Mouse (Mus musculus) C2C12 (cell line): ENCODE measurements around the gene Ripor3. TPM values are rescaled to one million over a fixed set of nuclear protein-coding genes. Genes with fewer than 3 reads are reported as not detected.

ENCODE experiments used
- H3K27me3 ChIP-seq: one replicate; pipeline ENCODE4 v1.6.1; 2011; ENCODE audit not compliant: control insufficient read depth, insufficient read depth, insufficient read length
- H3K36me3 ChIP-seq: one replicate; pipeline ENCODE4 v1.6.1; 2011; ENCODE audit not compliant: control insufficient read depth, insufficient read depth
- H3K4me3 ChIP-seq: one replicate; pipeline ENCODE4 v1.5.1; 2011; ENCODE audit warnings: mild to moderate bottlenecking, control low read depth; ENCODE audit not compliant: poor library complexity, insufficient read depth, severe bottlenecking
- H3K79me2 ChIP-seq: one replicate; pipeline ENCODE4 v1.6.1; 2011; ENCODE audit not compliant: control insufficient read depth, insufficient read depth
- H3K79me3 ChIP-seq: one replicate; pipeline ENCODE4 v1.6.1; 2011; ENCODE audit warnings: low read depth, control low read depth
- H3ac ChIP-seq: one replicate; pipeline ENCODE3; 2011; ENCODE audit warnings: low read depth; ENCODE audit not compliant: control insufficient read depth, insufficient read length
- CEBPB ChIP-seq: IDR thresholded peaks from one replicate; pipeline ENCODE4 v1.6.1; 2011; ENCODE audit warnings: low read depth, mild to moderate bottlenecking, control low read depth, moderate library complexity
- CTCF ChIP-seq: IDR thresholded peaks from one replicate; pipeline ENCODE4 v1.5.1; 2011; ENCODE audit not compliant: control insufficient read depth, insufficient read depth, insufficient read length
- FOSL1 ChIP-seq: IDR thresholded peaks from one replicate; pipeline ENCODE4 v1.8.0; 2011; ENCODE audit warnings: mild to moderate bottlenecking, low read length; ENCODE audit not compliant: poor library complexity, insufficient read depth, severe bottlenecking
- MAX ChIP-seq: IDR thresholded peaks from one replicate; pipeline ENCODE4 v1.6.1; 2011; ENCODE audit warnings: mild to moderate bottlenecking, control low read depth
- MYOD1 ChIP-seq: IDR thresholded peaks from one replicate; pipeline ENCODE4 v1.6.1; 2011; ENCODE audit warnings: low read depth; ENCODE audit not compliant: control insufficient read depth, insufficient read length
- MYOG ChIP-seq: IDR thresholded peaks from one replicate; pipeline ENCODE4 v1.6.1; 2011; ENCODE audit not compliant: control insufficient read depth, insufficient read length; ENCODE audit errors: extremely low read depth
- USF1 ChIP-seq: IDR thresholded peaks from one replicate; pipeline ENCODE4 v1.6.1; 2011; ENCODE audit warnings: low read depth, mild to moderate bottlenecking, control low read depth, moderate library complexity
- polyA plus RNA-seq: library from polyadenylated mRNA; unstranded; fragments of >200 nt; fragmentation: generic; extraction: Trizol; gene quantifications from one replicate; pipeline ENCODE4 v1.2.1, GENCODE M21; 2012; ENCODE audit warnings: missing spikeins

The Ripor3 gene
- polyA plus RNA-seq, 1 experiment = 0.04 TPM

DNA sequence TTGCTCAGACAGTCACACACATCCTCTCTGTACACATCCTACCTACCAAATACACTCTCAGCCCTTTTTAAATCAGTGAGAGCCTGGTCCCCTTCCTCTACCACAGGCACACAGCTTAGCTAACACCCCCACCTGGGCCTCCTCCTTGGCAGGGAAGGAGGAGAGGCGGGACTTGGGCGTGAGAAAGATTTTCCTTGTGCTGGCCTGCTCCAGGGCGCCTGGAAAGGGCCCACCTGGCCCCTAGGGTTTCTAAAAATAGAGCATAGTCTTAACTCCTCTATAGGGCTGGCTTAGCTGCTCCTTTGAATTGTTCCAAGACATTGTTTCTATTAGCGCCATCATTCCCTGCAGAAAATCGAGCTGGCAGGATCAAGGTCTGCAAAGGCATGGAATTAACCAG, 35.4 kb upstream of the Ripor3 start:
- Histone ChIP-seq H3K79me2 (no peaks in the 10 kb centered on the region), H3K27me3 (peaks cover 53% of the 10 kb centered on the region), H3K79me3 (no peaks in the 10 kb centered on the region), H3ac (no peak overlapping the region), H3K36me3 (no peaks in the 10 kb centered on the region), H3K4me3 (no peak overlapping the region)
- TF ChIP-seq CEBPB (no peak), FOSL1 (no peak), MAX (no peak), USF1 (no peak), MYOD1 (no peak), CTCF (no peak), MYOG (no peak)

DNA sequence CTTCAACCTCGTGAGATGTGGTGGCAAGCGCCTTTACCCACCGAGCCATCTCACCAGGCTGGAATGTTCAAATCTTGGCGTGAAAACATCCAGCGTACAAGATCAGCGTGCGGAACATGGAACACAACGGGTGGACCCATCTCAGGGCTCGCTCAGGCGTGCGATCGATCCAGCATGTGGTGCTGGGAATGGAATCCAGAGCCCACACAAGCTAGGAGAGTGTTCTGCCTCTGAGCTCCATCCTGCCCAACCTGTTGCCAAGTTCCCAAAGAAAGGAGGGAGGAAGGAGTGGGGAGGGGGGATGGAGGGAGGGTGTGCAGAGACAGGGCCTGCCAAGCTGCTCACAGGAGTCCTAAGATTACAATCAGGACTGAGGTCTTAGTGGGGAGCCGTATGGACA, 34.9 kb upstream of the Ripor3 start:
- Histone ChIP-seq H3ac (no peak overlapping the region), H3K36me3 (no peaks in the 10 kb centered on the region), H3K27me3 (peaks cover 48% of the 10 kb centered on the region)

DNA sequence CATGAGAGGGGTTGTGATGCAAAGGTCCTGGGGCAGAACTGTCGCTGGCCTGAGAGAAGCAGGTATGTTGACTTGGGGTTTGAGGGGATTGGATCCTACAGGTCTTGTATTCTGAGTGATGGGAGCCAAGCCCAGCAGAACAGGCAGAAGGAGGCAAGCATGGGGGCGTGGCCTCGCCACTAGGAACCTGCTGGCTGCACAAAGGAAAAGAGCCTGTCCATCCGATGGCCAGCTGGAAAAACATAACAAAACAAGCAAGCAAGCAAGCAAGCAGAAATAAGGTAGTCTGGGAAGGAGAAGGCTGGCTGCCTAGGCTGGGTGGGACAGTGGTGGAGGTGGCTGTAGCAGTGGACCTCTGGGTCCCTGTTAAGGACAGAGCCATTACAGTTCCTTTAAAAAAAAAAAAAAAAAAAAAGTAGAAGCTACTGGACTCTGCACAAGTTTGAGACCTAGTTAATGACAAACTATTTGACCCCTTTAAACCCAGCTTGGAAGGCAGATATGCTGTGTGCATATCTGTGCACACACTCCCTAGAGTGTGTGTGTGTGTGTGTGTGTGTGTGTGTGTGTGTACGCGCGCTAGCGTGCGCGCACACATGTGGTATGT, 34.4 kb upstream of the Ripor3 start:
- TF ChIP-seq MYOG (no peak), MYOD1 (no peak), USF1 (no peak), CEBPB (no peak)
- Histone ChIP-seq H3K27me3 (peaks cover 43% of the 10 kb centered on the region), H3K79me2 (no peaks in the 10 kb centered on the region), H3ac (no peak overlapping the region), H3K4me3 (no peak overlapping the region), H3K36me3 (no peaks in the 10 kb centered on the region), H3K79me3 (no peaks in the 10 kb centered on the region)

More for the DNA sequence above, 34.9 kb upstream of the Ripor3 start:
- Histone ChIP-seq H3K79me2 (no peaks in the 10 kb centered on the region), H3K4me3 (no peak overlapping the region), H3K79me3 (no peaks in the 10 kb centered on the region)
- TF ChIP-seq USF1 = no peak
- no peak for TF ChIP-seq MYOD1
- no peak for TF ChIP-seq CEBPB
- no peak for TF ChIP-seq CTCF
- TF ChIP-seq FOSL1 = no peak
- TF ChIP-seq MAX = no peak
- TF ChIP-seq MYOG = no peak

DNA sequence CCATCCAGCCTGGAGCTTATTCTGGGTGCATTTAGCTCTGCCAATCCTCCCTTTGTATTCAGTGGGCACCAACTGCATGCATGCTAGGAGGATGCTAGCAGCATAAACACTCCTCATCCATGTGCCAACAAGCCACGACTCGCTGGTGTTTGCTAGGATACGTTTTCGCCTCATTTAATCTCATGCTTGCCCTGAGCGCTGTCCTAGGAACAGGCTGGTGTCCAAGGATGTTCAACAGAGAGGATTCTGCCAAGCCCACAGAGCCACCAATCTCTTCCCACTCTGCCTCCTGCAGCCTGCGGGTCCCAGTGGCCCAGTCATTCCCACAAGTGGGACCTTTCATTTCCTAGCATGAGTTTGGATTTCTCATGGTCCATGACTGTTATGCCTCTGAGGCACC, 31.6 kb upstream of the Ripor3 start:
- Histone ChIP-seq H3K4me3 (no peak overlapping the region), H3K27me3 (peaks cover 34% of the 10 kb centered on the region), H3K79me2 (no peaks in the 10 kb centered on the region), H3K79me3 (no peaks in the 10 kb centered on the region), H3ac (no peak overlapping the region), H3K36me3 (no peaks in the 10 kb centered on the region)
- TF ChIP-seq FOSL1 (no peak), MAX (no peak), MYOG (no peak), USF1 (no peak), CEBPB (no peak), MYOD1 (no peak), CTCF (no peak)

DNA sequence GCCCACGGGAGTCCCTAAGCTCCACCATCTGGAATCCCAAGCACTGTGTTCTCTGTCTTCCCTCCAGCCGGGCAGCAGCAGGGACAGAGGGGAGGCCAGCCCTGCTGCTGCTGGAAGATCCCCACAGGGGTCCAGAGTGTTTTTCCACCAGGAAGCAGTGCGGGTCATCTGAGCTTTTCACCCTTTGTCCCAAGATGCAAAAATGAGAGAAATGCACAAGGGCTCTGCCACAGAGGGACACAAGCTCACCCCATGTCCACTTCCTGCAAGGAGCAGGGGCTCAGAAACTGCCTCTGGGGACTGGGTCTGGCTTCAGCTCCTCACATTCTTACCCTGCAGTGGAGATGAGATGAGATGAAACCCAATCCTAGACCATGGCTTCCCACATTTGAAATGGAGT, 30.3 kb upstream of the Ripor3 start:
- H3K27me3 ChIP-seq = peaks cover 34% of the 10 kb centered on the region
- TF ChIP-seq FOSL1 (no peak), USF1 (no peak), CEBPB (no peak), MYOG (no peak), MAX (no peak), MYOD1 (no peak), CTCF (no peak)
- no peaks in the 10 kb centered on the region for H3K79me3 ChIP-seq
- no peaks in the 10 kb centered on the region for H3K36me3 ChIP-seq
- no peaks in the 10 kb centered on the region for H3K79me2 ChIP-seq
- no peak overlapping the region for H3K4me3 ChIP-seq
- H3ac ChIP-seq = no peak overlapping the region

DNA sequence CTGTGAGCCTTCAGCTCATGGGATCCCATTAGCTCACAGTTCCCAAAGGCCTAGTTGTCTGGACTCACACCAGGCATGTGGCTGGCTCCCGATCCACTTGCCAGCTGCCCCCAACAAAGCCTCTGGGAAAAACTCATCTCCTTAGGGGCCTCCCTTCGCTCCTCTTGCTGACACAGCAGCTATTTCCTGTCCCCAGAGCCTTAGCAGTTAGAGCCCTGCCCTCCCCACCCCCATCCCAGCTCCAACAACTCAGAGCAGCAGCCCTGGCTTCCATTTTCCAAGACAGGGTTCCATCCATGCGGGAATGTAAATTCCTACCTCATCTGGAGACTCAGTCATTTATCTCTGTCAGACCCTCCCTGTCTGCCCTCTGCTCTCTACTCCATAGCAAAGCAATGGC, 26.6 kb upstream of the Ripor3 start:
- H3K79me3 ChIP-seq = no peaks in the 10 kb centered on the region
- no peaks in the 10 kb centered on the region for H3K79me2 ChIP-seq
- peaks cover 13% of the 10 kb centered on the region for H3K27me3 ChIP-seq
- H3ac ChIP-seq = no peak overlapping the region
- H3K36me3 ChIP-seq = no peaks in the 10 kb centered on the region
- TF ChIP-seq MYOD1 = no peak
- no peak for TF ChIP-seq USF1
- TF ChIP-seq FOSL1 = no peak
- TF ChIP-seq CEBPB = no peak
- TF ChIP-seq MAX = no peak
- no peak overlapping the region for H3K4me3 ChIP-seq
